Mouse (Mus musculus) small intestine, adult 2 months (tissue): ENCODE measurements at regions not wholly inside any gene's neighbourhood (a gene's known extent, or its start where the extent isn't known, plus 50 kb on each side); places are given as distances from the start of the nearest gene placed in this dataset.

Experiments used
- CTCF ChIP-seq: fragments of 200-500 bp; IDR thresholded peaks from 2 replicates; pipeline ENCODE4 v1.5.1; 2012; ENCODE audit warnings: low read depth, mild to moderate bottlenecking, control low read depth, inconsistent platforms, low read length, moderate library complexity, mixed read lengths; ENCODE audit not compliant: insufficient replicate concordance, insufficient read length; ENCODE audit errors: extremely low read depth
- POLR2A ChIP-seq: fragments of 200-500 bp; IDR thresholded peaks from 2 replicates; pipeline ENCODE4 v1.6.1; 2012; ENCODE audit warnings: low read depth, mild to moderate bottlenecking, control low read depth, inconsistent platforms, low read length, moderate library complexity

- TF ChIP-seq CTCF (no peak), POLR2A (no peak)
These were observed 150.8 kb upstream of the Peli2 start for GRCm38 (mm10) chr14:47969871-47970270.
